Mouse (Mus musculus): Measurements from ENCODE around the gene Sult6b1. TPM values are rescaled to one million over a fixed set of nuclear protein-coding genes. Genes with fewer than 3 reads are reported as not detected.

Sult6b1 gene
- total RNA-seq, 4 experiments from 2014 or later, result 0.46 to 0.68 TPM; not detected in 2

GRCm38 (mm10) chr17:78885286-78886065, 21.3 kb downstream of the Sult6b1 start:
- no peak for DNase-seq (ENCODE audit: low spot score in 2 of 2)

GRCm38 (mm10) chr17:78883291-78883690, 23.5 kb downstream of the Sult6b1 start:
- no peak for DNase-seq (ENCODE audit: low spot score in 2 of 2)

- DNase-seq (ENCODE audit: low spot score in 2 of 2), result peak; percentile 14 to 29
Observed at GRCm38 (mm10) chr17:78882401-78883112, 24.2 kb downstream of the Sult6b1 start, which contains the start of gene Eif2ak2. Gene Eif2ak2 (minus strand): TSS chr17:78882573.

GRCm38 (mm10) chr17:78881878-78882304, 24.9 kb downstream of the Sult6b1 start:
- no peak for DNase-seq (ENCODE audit: low spot score in 2 of 2)

- no peak for DNase-seq (ENCODE audit: low spot score in 2 of 2)
Observed at GRCm38 (mm10) chr17:78873886-78874285, 32.9 kb downstream of the Sult6b1 start.

- no peak for DNase-seq (ENCODE audit: low spot score in 2 of 2)
Observed at GRCm38 (mm10) chr17:78856243-78856642, 50.5 kb downstream of the Sult6b1 start.

GRCm38 (mm10) chr17:78842271-78842928, 64.4 kb downstream of the Sult6b1 start:
- no peak for DNase-seq (ENCODE audit: low spot score in 2 of 2)

- DNase-seq (ENCODE audit: low spot score in 2 of 2), result no peak
Observed at GRCm38 (mm10) chr17:78836056-78836455, 70.7 kb downstream of the Sult6b1 start.

GRCm38 (mm10) chr17:78834856-78835835, 71.6 kb downstream of the Sult6b1 start, which contains the start of the genes Heatr5b and Gpatch11:
Gene Heatr5b (minus strand): TSS chr17:78835364.
Gene Gpatch11 (plus strand): TSS chr17:78835567.
- DNase-seq (ENCODE audit: low spot score in 2 of 2), result peak; percentile 91 to 96

Other genes starting within 250 kb of the Sult6b1 start
- 10 to 100 TPM; 77.5 to 87.3 (median 83.9) TPM for gene Strn, start 169.8 kb downstream of the Sult6b1 start, total RNA-seq (2022)
- 10 to 100 TPM; 47.8 to 56.1 (median 53.1) TPM for gene Heatr5b, start 71.6 kb downstream of the Sult6b1 start, total RNA-seq (2022)
- gene Gpatch11, start 71.4 kb downstream of the Sult6b1 start, total RNA-seq (2022), result 10 to 100 TPM; 30.0 to 41.6 (median 38.7) TPM
- 10 to 100 TPM in 1 of 4 experiments, 1 to 10 TPM in 3; 5.8 to 13.6 (median 8.0) TPM for gene Eif2ak2, start 24.4 kb downstream of the Sult6b1 start, total RNA-seq (2022)
- gene Cebpzos, start 9.5 kb upstream of the Sult6b1 start, total RNA-seq (2022), result 10 to 100 TPM; 24.4 to 31.5 (median 28.3) TPM
- 10 to 100 TPM; 30.0 to 33.4 (median 31.0) TPM for gene Cebpz, start 30.1 kb upstream of the Sult6b1 start, total RNA-seq (2022)
- gene Ndufaf7, start 30.1 kb upstream of the Sult6b1 start, total RNA-seq (2022), result 10 to 100 TPM; 47.1 to 57.8 (median 51.7) TPM
- gene Prkd3, start 113.8 kb upstream of the Sult6b1 start, total RNA-seq (2022), result 10 to 100 TPM; 13.2 to 14.5 (median 13.8) TPM
- 10 to 100 TPM; 10.6 to 16.3 (median 13.5) TPM for gene Qpct, start 144.9 kb upstream of the Sult6b1 start, total RNA-seq (2022)

Data from left cerebral cortex, adult 8-10 months (tissue).